Mouse (Mus musculus) limb, embryonic 13.5 days (tissue): Measurements from ENCODE around the gene Rimbp2. TPM values are rescaled to one million over a fixed set of nuclear protein-coding genes. Genes with fewer than 3 reads are reported as not detected.

ENCODE experiments used
- ATAC-seq: fragments of 200-750 bp; cut with Nextera tagmentation; 2 replicates; pipeline ENCODE4 v1.8.0; 2017; ENCODE audit warnings: low read depth, moderate number of reproducible peaks, moderate TSS enrichment; ENCODE audit not compliant: low FRiP score
- H3K27ac ChIP-seq: fragments of 300-500 bp; sonication (generic); 2 replicates; pipeline ENCODE4 v1.5.1; 2015; ENCODE audit warnings: inconsistent platforms, mild to moderate bottlenecking, moderate library complexity
- H3K27me3 ChIP-seq: fragments of 300-500 bp; sonication (generic); 2 replicates; pipeline ENCODE4 v1.6.1; 2015; ENCODE audit warnings: mild to moderate bottlenecking, inconsistent platforms
- H3K36me3 ChIP-seq: fragments of 300-500 bp; sonication (generic); 2 replicates; pipeline ENCODE4 v1.6.1; 2015; ENCODE audit warnings: inconsistent platforms, mild to moderate bottlenecking, moderate library complexity
- H3K4me1 ChIP-seq: fragments of 300-500 bp; sonication (generic); 2 replicates; pipeline ENCODE4 v1.6.1; 2015; ENCODE audit warnings: inconsistent platforms
- H3K4me2 ChIP-seq: fragments of 300-500 bp; sonication (generic); replicated peaks from 2 replicates; pipeline ENCODE4 v1.6.1; 2015; ENCODE audit warnings: inconsistent platforms, mild to moderate bottlenecking, moderate library complexity
- H3K4me3 ChIP-seq: fragments of 300-500 bp; sonication (generic); 2 replicates; pipeline ENCODE4 v1.5.1; 2015; ENCODE audit warnings: moderate library complexity, mild to moderate bottlenecking, inconsistent platforms
- H3K9ac ChIP-seq: fragments of 300-500 bp; sonication (generic); 2 replicates; pipeline ENCODE4 v1.6.1; 2015; ENCODE audit warnings: mild to moderate bottlenecking, inconsistent platforms
- H3K9me3 ChIP-seq: fragments of 300-500 bp; sonication (generic); 2 replicates; pipeline ENCODE4 v1.6.1; 2016; ENCODE audit warnings: inconsistent platforms
- WGBS: fragments of 180-500 bp; shearing (Covaris S2); methylation state at CpG from one replicate; pipeline ENCODE4 v1.1.7; 2015; 5-methylcytosine and 5-hydroxymethylcytosine counted together
- polyA plus RNA-seq: library from polyadenylated mRNA; unstranded; fragments of >200 nt; fragmentation: Nextera tagmentation; extraction: Ambion mirVana; gene quantifications from 2 replicates; pipeline ENCODE4 v1.2.1, GENCODE M21; 2015

Rimbp2 gene
- polyA plus RNA-seq, 1 experiment from 2014 or later, result 0.04 TPM

- Histone ChIP-seq H3K27ac (no peak overlapping the region), H3K4me1 (no peaks in the 10 kb centered on the region), H3K4me3 (no peak overlapping the region), H3K9me3 (0 out of 2 replicates have a peak, but pooled peaks cover 5% of the 10 kb centered on the region), H3K27me3 (no peaks in the 10 kb centered on the region), H3K36me3 (no peaks in the 10 kb centered on the region), H3K4me2 (no peak overlapping the region), H3K9ac (no peak overlapping the region)
- WGBS, result 89% methylated on average over 2 of the region's 2 CpGs
- no peak for ATAC-seq
Observed at GRCm38 (mm10) chr5:128805092-128805491, 148.2 kb downstream of the Rimbp2 start.

DNA sequence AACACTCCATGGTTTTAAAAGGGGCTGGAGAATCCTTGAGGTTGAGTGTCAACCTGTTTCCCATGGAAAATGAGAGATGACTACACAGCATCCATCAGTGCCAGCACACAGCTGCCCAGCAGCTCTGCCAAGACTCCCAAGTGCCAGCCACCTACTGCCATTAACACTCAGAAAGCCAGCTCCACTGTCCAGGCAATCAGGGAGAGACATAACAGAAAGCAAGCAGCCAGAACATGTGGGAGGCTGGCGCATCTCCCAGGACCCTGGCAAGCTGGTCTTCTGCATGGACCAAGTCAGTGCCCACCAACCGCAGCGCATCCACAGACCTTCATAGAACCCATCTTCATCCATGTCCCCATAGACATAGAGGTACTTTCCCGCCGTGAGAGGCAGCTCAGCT, 152.7 kb downstream of the Rimbp2 start:
- Histone ChIP-seq H3K27ac (no peak overlapping the region), H3K27me3 (no peaks in the 10 kb centered on the region), H3K4me1 (no peaks in the 10 kb centered on the region), H3K9ac (no peak overlapping the region), H3K9me3 (0 out of 2 replicates have a peak, but pooled peaks cover 7% of the 10 kb centered on the region), H3K4me3 (no peak overlapping the region), H3K36me3 (no peaks in the 10 kb centered on the region), H3K4me2 (no peak overlapping the region)
- ATAC-seq, result no peak
- WGBS, result 91% methylated on average over 5 of the region's 5 CpGs

GRCm38 (mm10) chr5:128781621-128782020, 171.7 kb downstream of the Rimbp2 start:
- no peak for ATAC-seq
- Histone ChIP-seq H3K9ac (no peak overlapping the region), H3K9me3 (no peaks in the 10 kb centered on the region; the same call in 1 of the 2 replicates), H3K27ac (no peak overlapping the region), H3K36me3 (no peaks in the 10 kb centered on the region), H3K4me1 (no peaks in the 10 kb centered on the region), H3K4me3 (no peak overlapping the region), H3K27me3 (no peaks in the 10 kb centered on the region; the same call in 1 of the 2 replicates), H3K4me2 (no peak overlapping the region)
- 74% methylated on average over 22 of the region's 22 CpGs for WGBS

DNA sequence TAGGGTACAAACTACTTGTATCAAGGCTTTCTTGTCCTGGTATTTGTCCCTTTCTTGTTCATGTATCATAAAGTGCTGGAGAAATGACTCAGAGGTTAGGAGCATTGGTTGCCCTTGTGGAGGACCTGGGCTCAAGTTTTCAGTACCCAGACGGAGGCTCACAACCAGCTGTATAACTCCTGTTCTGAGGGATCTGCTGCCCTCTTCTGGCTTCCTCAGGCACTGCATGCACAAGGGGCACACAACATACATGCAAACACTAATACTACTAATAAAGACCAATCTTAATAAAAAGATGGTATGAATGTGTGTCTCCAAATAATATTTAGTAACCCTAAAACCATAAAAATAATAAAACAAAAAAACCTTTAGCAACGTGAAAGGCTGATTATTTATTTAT, 176.9 kb downstream of the Rimbp2 start:
- no peak overlapping the region for H3K4me2 ChIP-seq
- H3K9me3 ChIP-seq, result peaks cover 3% of the 10 kb centered on the region; the same call in 1 of the 2 replicates
- WGBS, result 66% methylated on average over 2 of the region's 2 CpGs
- ATAC-seq, result no peak
- H3K4me3 ChIP-seq, result no peak overlapping the region
- no peaks in the 10 kb centered on the region for H3K36me3 ChIP-seq
- no peaks in the 10 kb centered on the region for H3K27me3 ChIP-seq
- H3K9ac ChIP-seq, result no peak overlapping the region
- H3K27ac ChIP-seq, result no peak overlapping the region
- no peaks in the 10 kb centered on the region for H3K4me1 ChIP-seq

- WGBS, result 6% methylated on average over 10 of the region's 10 CpGs
- ATAC-seq, result peak; percentile 80
- Histone ChIP-seq H3K9me3 (no peaks in the 10 kb centered on the region), H3K4me3 (peak overlapping the region; percentile 18), H3K27me3 (no peaks in the 10 kb centered on the region), H3K4me2 (peak overlapping the region; percentile 54), H3K9ac (0 out of 2 replicates have a peak overlapping the region, but pooled peaks have one; percentile 8), H3K27ac (no peak overlapping the region), H3K4me1 (peaks cover 9% of the 10 kb centered on the region), H3K36me3 (no peaks in the 10 kb centered on the region)
Observed at GRCm38 (mm10) chr5:128769026-128769631, 184.2 kb downstream of the Rimbp2 start.

DNA sequence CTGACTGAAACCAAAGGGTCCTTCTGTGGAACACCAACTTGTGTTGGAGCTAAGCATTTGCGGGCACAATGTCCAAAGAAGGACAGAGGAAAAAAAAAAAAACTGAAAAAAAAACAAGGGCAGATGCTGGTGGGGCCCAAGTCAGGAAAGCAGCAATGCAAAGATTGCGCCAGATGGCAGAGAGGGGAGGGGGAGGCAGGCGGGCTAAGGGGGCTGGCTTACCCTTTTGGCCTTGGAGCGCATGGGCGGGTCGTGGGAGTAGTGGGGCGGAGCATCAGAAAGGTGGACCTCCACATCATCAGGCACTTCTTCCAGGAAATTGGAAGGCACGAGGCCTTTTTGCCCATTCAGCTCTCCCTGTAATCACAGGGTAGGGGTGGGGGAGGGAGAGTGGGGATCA, 192.2 kb downstream of the Rimbp2 start:
- ATAC-seq, result no peak
- 24% methylated on average over 8 of the region's 8 CpGs for WGBS

GRCm38 (mm10) chr5:128746261-128746660, 207.0 kb downstream of the Rimbp2 start:
- H3K9ac ChIP-seq, result no peak overlapping the region
- ATAC-seq, result no peak
- no peak overlapping the region for H3K4me2 ChIP-seq
- H3K27me3 ChIP-seq, result no peaks in the 10 kb centered on the region
- no peak overlapping the region for H3K4me3 ChIP-seq
- H3K36me3 ChIP-seq, result no peaks in the 10 kb centered on the region
- H3K4me1 ChIP-seq, result no peaks in the 10 kb centered on the region
- H3K9me3 ChIP-seq, result no peaks in the 10 kb centered on the region
- H3K27ac ChIP-seq, result no peak overlapping the region
- WGBS, result 87% methylated on average over 8 of the region's 8 CpGs

More for the DNA sequence above, 192.2 kb downstream of the Rimbp2 start:
- no peaks in the 10 kb centered on the region for H3K36me3 ChIP-seq
- H3K27me3 ChIP-seq, result no peaks in the 10 kb centered on the region
- no peaks in the 10 kb centered on the region; the same call in 1 of the 2 replicates for H3K9me3 ChIP-seq
- peaks cover 5% of the 10 kb centered on the region; the same call in 1 of the 2 replicates for H3K4me1 ChIP-seq
- H3K4me2 ChIP-seq, result no peak overlapping the region
- H3K27ac ChIP-seq, result no peak overlapping the region
- no peak overlapping the region for H3K9ac ChIP-seq
- H3K4me3 ChIP-seq, result no peak overlapping the region

- no peaks in the 10 kb centered on the region for H3K36me3 ChIP-seq
- 80% methylated on average over 9 of the region's 9 CpGs for WGBS
- H3K9me3 ChIP-seq, result no peaks in the 10 kb centered on the region
- H3K4me1 ChIP-seq, result no peaks in the 10 kb centered on the region
- H3K4me2 ChIP-seq, result no peak overlapping the region
- no peaks in the 10 kb centered on the region for H3K27me3 ChIP-seq
- H3K27ac ChIP-seq, result no peak overlapping the region
- no peak overlapping the region for H3K9ac ChIP-seq
- ATAC-seq, result no peak
- no peak overlapping the region for H3K4me3 ChIP-seq
Observed at GRCm38 (mm10) chr5:128745206-128745605, 208.1 kb downstream of the Rimbp2 start.

DNA sequence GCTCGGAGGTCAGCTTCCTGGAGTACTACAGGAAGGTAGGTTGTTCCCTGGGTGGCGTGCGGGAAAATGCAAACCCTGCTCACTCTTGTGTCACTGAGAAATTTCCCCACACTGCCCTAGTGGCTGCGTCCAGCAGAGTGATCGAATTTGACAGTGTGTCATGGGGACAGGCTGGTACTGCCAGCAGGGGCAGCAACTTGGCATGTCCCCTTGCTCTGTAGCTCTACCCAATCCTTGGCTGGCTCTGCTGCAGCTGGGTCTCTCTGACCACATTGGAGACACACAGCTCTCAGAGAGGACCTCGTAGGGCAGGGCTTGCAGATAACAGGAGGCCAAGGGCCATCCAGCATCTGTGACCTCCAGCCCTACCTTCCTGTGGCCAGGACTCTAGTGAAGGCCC, 208.9 kb downstream of the Rimbp2 start:
- Histone ChIP-seq H3K4me1 (no peaks in the 10 kb centered on the region), H3K4me2 (no peak overlapping the region), H3K36me3 (no peaks in the 10 kb centered on the region), H3K9ac (no peak overlapping the region), H3K9me3 (no peaks in the 10 kb centered on the region), H3K27ac (no peak overlapping the region), H3K4me3 (no peak overlapping the region), H3K27me3 (peaks cover 3% of the 10 kb centered on the region; the same call in 1 of the 2 replicates)
- WGBS, result 84% methylated on average over 6 of the region's 6 CpGs
- ATAC-seq, result no peak

GRCm38 (mm10) chr5:128739838-128740171, 213.5 kb downstream of the Rimbp2 start:
- Histone ChIP-seq H3K9ac (no peak overlapping the region), H3K4me3 (no peak overlapping the region), H3K9me3 (no peaks in the 10 kb centered on the region), H3K4me2 (no peak overlapping the region), H3K27me3 (peaks cover 9% of the 10 kb centered on the region; the same call in 1 of the 2 replicates), H3K27ac (no peak overlapping the region), H3K36me3 (no peaks in the 10 kb centered on the region), H3K4me1 (no peaks in the 10 kb centered on the region)
- ATAC-seq, result no peak
- 35% methylated on average over 8 of the region's 8 CpGs for WGBS

- peaks cover 9% of the 10 kb centered on the region; the same call in 1 of the 2 replicates for H3K27me3 ChIP-seq
- no peak overlapping the region for H3K27ac ChIP-seq
- no peak overlapping the region for H3K9ac ChIP-seq
- ATAC-seq, result no peak
- no peaks in the 10 kb centered on the region for H3K36me3 ChIP-seq
- H3K4me1 ChIP-seq, result no peaks in the 10 kb centered on the region
- no peak overlapping the region for H3K4me3 ChIP-seq
- WGBS, result 47% methylated on average over 16 of the region's 17 CpGs
- H3K4me2 ChIP-seq, result no peak overlapping the region
- no peaks in the 10 kb centered on the region for H3K9me3 ChIP-seq
Observed at GRCm38 (mm10) chr5:128739168-128739837, 214.0 kb downstream of the Rimbp2 start.

- Histone ChIP-seq H3K4me2 (no peak overlapping the region), H3K9me3 (no peaks in the 10 kb centered on the region), H3K4me1 (no peaks in the 10 kb centered on the region), H3K4me3 (no peak overlapping the region), H3K27ac (no peak overlapping the region), H3K9ac (no peak overlapping the region), H3K36me3 (no peaks in the 10 kb centered on the region), H3K27me3 (peaks cover 9% of the 10 kb centered on the region; the same call in 1 of the 2 replicates)
- WGBS, result 78% methylated on average over 22 of the region's 22 CpGs
- no peak for ATAC-seq
Observed at GRCm38 (mm10) chr5:128735921-128736320, 217.4 kb downstream of the Rimbp2 start.
